Mouse (Mus musculus) midbrain, postnatal 0 days (tissue): ENCODE results near the gene Snn. TPM values are rescaled to one million over a fixed set of nuclear protein-coding genes. Genes with fewer than 3 reads are reported as not detected.

Experiments used
- ATAC-seq: fragments of 200-750 bp; cut with Nextera tagmentation; 2 replicates; pipeline ENCODE4 v1.8.0; 2017; ENCODE audit warnings: moderate number of reproducible peaks, mild to moderate bottlenecking, moderate TSS enrichment, moderate library complexity; ENCODE audit not compliant: low FRiP score
- DNase-seq: peaks from one replicate; pipeline ENCODE4 v3.0.0-alpha.2; 2015; ENCODE audit warnings: low spot score
- H3K27ac ChIP-seq: fragments of 300-500 bp; sonication (generic); 2 replicates; pipeline ENCODE4 v1.5.1; 2014; ENCODE audit warnings: low read depth, mild to moderate bottlenecking, low read length, mixed read lengths
- H3K27me3 ChIP-seq: fragments of 300-500 bp; sonication (generic); 2 replicates; pipeline ENCODE4 v1.6.1; 2014; ENCODE audit warnings: low read length, control low read depth, mixed read lengths; ENCODE audit not compliant: insufficient read depth
- H3K36me3 ChIP-seq: fragments of 300-500 bp; sonication (generic); 2 replicates; pipeline ENCODE4 v1.6.1; 2014; ENCODE audit warnings: low read length, control low read depth, mixed read lengths; ENCODE audit not compliant: insufficient read depth
- H3K4me1 ChIP-seq: fragments of 300-500 bp; sonication (generic); 2 replicates; pipeline ENCODE4 v1.6.1; 2014; ENCODE audit warnings: mild to moderate bottlenecking, control low read depth, antibody characterized with exemption, low read length, mixed read lengths; ENCODE audit not compliant: insufficient read depth
- H3K4me2 ChIP-seq: fragments of 300-500 bp; sonication (generic); 2 replicates; pipeline ENCODE4 v1.6.1; 2014; ENCODE audit warnings: low read depth, mild to moderate bottlenecking, low read length, mixed read lengths; ENCODE audit not compliant: poor library complexity, severe bottlenecking
- H3K4me3 ChIP-seq: fragments of 300-500 bp; sonication (generic); 2 replicates; pipeline ENCODE4 v1.5.1; 2014; ENCODE audit warnings: low read depth, mild to moderate bottlenecking, low read length, moderate library complexity
- H3K9ac ChIP-seq: fragments of 300-500 bp; sonication (generic); replicated peaks from 2 replicates; pipeline ENCODE4 v1.6.1; 2014; ENCODE audit warnings: mild to moderate bottlenecking, low read length, moderate library complexity, mixed read lengths; ENCODE audit not compliant: poor library complexity, severe bottlenecking
- H3K9me3 ChIP-seq: fragments of 300-500 bp; sonication (generic); 2 replicates; pipeline ENCODE4 v1.6.1; 2016; ENCODE audit warnings: low read length, control low read depth
- CTCF ChIP-seq: IDR thresholded peaks from 2 replicates; pipeline ENCODE4 v1.5.1; 2016; ENCODE audit warnings: antibody characterized with exemption, mild to moderate bottlenecking
- WGBS: fragments of 180-500 bp; shearing (Covaris S2); extraction: QIAGEN DNeasy Blood & Tissue Kit; methylation state at CpG from one replicate; pipeline ENCODE4 v1.1.7; 2014; 5-methylcytosine and 5-hydroxymethylcytosine counted together
- polyA plus RNA-seq: library from polyadenylated mRNA; unstranded; fragments of >200 nt; fragmentation: Nextera tagmentation; extraction: Ambion mirVana; gene quantifications from 2 replicates; pipeline ENCODE4 v1.2.1, GENCODE M21; 2015
- total RNA-seq: library from RNA; depleted of rRNA; stranded (reverse); fragments of >200 nt; gene quantifications from 2 replicates; pipeline ENCODE4 v1.2.3, GENCODE M21; 2014

Snn gene
- total and polyA plus RNA-seq, 2 experiments from 2014 or later: 122 to 241 TPM

- TF ChIP-seq CTCF: no peak
- H3K36me3 ChIP-seq: peaks cover 25% of the 10 kb centered on the region
- no peak for DNase-seq
- H3K27me3 ChIP-seq: no peaks in the 10 kb centered on the region
- ATAC-seq: no peak
- H3K4me3 ChIP-seq: no peak overlapping the region
- no peaks in the 10 kb centered on the region for H3K9me3 ChIP-seq
- no peak overlapping the region for H3K27ac ChIP-seq
- whole genome bisulfite sequencing: 60% methylated on average over 3 of the region's 3 CpGs
- no peak overlapping the region for H3K9ac ChIP-seq
- no peak overlapping the region for H3K4me2 ChIP-seq
- H3K4me1 ChIP-seq: no peaks in the 10 kb centered on the region
Measured at GRCm38 (mm10) chr16:11078216-11078869, 17.6 kb downstream of the Snn start.

GRCm38 (mm10) chr16:11084181-11084580 lies 23.4 kb downstream of the Snn start:
- H3K9me3 ChIP-seq: no peaks in the 10 kb centered on the region
- WGBS: 95% methylated on average over 8 of the region's 8 CpGs
- ATAC-seq: no peak
- no peak overlapping the region for H3K27ac ChIP-seq
- DNase-seq: no peak
- no peak overlapping the region for H3K4me3 ChIP-seq
- no peak overlapping the region for H3K9ac ChIP-seq
- no peak for TF ChIP-seq CTCF
- no peak overlapping the region for H3K4me2 ChIP-seq
- peaks cover 31% of the 10 kb centered on the region for H3K36me3 ChIP-seq
- no peaks in the 10 kb centered on the region for H3K27me3 ChIP-seq
- no peaks in the 10 kb centered on the region for H3K4me1 ChIP-seq

DNA sequence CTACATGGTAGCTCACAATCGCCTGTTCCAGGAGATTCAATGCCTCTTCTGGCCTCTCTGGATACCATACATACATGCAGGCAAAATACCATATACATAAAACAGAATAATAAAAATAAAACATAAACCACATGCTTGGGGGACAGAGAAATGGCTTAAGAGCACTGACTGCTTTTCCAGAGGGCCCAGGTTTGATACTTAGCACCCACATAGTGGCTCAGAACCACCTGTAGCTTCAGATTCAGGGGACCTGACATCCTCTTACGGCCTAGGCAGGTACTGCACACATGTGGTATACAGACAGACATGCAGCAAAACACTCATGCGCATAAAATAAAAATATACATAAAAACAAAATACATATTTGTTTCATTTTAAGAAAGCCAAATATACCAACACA lies 25.6 kb downstream of the Snn start:
- no peak overlapping the region for H3K4me3 ChIP-seq
- no peaks in the 10 kb centered on the region for H3K9me3 ChIP-seq
- TF ChIP-seq CTCF: no peak
- peaks cover 43% of the 10 kb centered on the region for H3K36me3 ChIP-seq
- DNase-seq (no peak), ATAC-seq (no peak)
- 95% methylated on average over 3 of the region's 3 CpGs for WGBS
- no peaks in the 10 kb centered on the region for H3K27me3 ChIP-seq
- H3K4me1 ChIP-seq: no peaks in the 10 kb centered on the region
- H3K9ac ChIP-seq: no peak overlapping the region
- H3K4me2 ChIP-seq: no peak overlapping the region
- H3K27ac ChIP-seq: no peak overlapping the region

DNA sequence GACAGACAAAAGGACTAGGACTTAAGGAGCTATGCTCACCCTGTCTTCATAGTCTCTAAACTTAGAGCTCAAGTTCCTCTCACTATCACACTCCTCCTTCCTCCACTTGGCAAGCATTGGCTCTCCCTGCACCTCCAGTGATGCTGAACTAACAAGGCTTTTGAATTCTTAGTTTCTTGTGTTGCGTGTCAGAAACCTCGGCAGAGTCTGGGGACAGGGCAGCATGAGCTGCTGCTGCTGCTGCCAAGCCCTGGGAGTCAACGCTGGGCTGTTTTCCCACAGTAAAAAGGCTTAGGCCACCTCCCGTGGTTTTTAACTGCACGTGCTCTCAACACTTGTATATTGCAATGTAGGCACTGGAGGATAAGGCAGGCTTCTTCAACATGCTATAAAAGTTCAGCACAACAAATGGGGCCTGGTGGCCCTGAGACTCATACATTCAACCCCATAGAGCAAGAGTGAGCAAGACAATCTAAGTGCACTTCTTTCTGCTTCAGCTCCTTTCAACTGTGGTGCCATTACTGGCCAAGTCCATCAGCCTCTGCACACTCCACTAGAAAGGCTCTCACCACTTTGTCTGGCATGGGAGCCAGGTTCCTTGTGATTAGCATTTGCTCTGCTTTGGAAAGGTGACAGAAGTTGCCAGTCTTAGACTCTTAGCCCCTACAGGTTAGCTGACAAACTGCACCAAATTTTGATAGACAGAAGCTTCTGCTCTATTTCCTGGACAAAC lies 26.3 kb downstream of the Snn start:
- no peaks in the 10 kb centered on the region for H3K4me1 ChIP-seq
- peak; percentile 57 for TF ChIP-seq CTCF
- H3K27me3 ChIP-seq: no peaks in the 10 kb centered on the region
- peaks cover 44% of the 10 kb centered on the region for H3K36me3 ChIP-seq
- no peak overlapping the region for H3K4me3 ChIP-seq
- H3K4me2 ChIP-seq: no peak overlapping the region
- H3K9me3 ChIP-seq: no peaks in the 10 kb centered on the region
- ATAC-seq: peak; percentile 79
- DNase-seq: peak; percentile 84
- H3K27ac ChIP-seq: peak overlapping the region; percentile 43
- H3K9ac ChIP-seq: no peak overlapping the region
- WGBS: 44% methylated on average over 5 of the region's 5 CpGs

DNA sequence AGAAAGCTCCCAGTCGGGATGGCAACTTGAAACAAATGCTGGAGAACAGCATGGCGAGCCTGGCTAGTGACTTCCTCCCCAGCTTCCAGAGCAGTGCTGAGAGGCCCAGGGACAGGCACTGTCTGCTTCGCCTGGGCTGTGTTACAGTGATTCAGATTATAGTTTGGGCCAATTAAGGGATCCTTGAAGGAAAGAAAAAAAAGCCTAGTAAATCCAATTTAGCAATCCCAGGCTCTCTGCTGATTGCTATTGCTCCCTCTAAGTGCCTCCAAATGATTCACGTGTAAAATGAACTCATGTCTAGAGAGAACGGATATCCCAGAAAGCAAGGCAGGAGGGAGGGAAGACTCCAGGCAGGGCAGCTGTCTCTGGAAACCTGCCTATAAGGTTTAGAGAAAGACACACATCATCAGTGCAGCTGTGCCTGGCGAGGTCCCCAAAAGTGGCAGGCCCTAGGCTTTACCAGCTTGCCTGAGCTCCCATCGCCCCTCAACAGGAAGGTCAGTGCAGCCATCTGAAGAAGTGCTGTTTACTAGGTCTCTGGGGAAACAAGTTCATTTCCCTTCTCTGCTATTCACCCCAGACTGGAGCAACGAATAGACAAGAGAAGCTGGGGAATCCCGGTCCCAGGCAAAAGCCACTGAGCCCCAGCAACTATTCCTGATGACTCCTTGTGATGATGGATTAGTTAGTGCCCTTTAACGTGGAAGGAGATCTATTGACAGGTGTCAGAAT lies 30.3 kb downstream of the Snn start:
- no peak for TF ChIP-seq CTCF
- WGBS: 80% methylated on average over 10 of the region's 10 CpGs
- ATAC-seq (no peak), DNase-seq (no peak)
- H3K36me3 ChIP-seq: peaks cover 32% of the 10 kb centered on the region
- no peak overlapping the region for H3K9ac ChIP-seq
- no peaks in the 10 kb centered on the region for H3K4me1 ChIP-seq
- H3K9me3 ChIP-seq: no peaks in the 10 kb centered on the region
- no peak overlapping the region for H3K4me2 ChIP-seq
- H3K4me3 ChIP-seq: no peak overlapping the region
- H3K27me3 ChIP-seq: no peaks in the 10 kb centered on the region
- peak overlapping the region; percentile 55 for H3K27ac ChIP-seq

- Histone ChIP-seq H3K4me1 (no peaks in the 10 kb centered on the region), H3K27ac (no peak overlapping the region), H3K27me3 (no peaks in the 10 kb centered on the region), H3K4me2 (no peak overlapping the region), H3K4me3 (no peak overlapping the region), H3K36me3 (peaks cover 29% of the 10 kb centered on the region), H3K9ac (no peak overlapping the region), H3K9me3 (no peaks in the 10 kb centered on the region)
- ATAC-seq: no peak
- 66% methylated on average over 4 of the region's 4 CpGs for WGBS
- DNase-seq: no peak
- no peak for TF ChIP-seq CTCF
Measured at GRCm38 (mm10) chr16:11092061-11092460, 31.3 kb downstream of the Snn start.
